Comparison of ENCODE assay signal across 7 mouse cellular contexts in the genomic region with DNA sequence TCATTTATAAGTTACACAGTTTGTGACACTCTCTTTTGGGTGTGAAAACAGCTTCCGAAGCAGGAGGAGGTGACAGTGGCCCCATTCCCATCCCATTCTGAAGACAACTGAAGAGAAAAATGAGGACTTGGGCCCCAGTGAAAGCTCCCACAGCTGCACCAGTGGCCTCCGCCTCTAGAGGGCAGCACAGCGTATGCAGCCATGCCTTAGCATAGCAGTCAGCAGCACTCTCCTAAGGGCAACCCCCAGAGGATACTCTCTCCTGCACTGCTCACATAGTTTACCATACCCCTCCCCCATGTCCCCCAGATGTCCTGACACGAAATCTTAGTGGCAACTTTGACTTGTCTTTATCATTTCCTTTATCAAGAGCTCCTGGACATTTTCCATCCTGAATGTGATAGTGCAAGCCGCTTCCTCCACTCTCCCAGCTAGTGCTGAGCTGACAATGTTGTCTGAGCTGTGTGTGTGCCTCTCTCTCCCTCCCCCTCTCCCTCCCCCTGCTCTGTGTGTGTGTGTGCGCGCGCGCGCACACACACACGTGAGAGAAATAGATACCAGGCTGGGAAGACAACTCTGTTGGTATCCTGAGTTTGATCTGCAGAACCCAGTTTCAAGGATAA. TPM values are rescaled to one million over a fixed set of nuclear protein-coding genes. Genes with fewer than 3 reads are reported as not detected.
DNase-seq lines count a peak whose midpoint lies in the region; ATAC-seq lines count a peak whose summit lies in the region.

No protein-coding gene starts in this region.

- DNase-seq in adrenal gland, postnatal 10 days, result peak; percentile 93
- peak; percentile 87 for DNase-seq in embryonic facial prominence, embryonic 11.5 days (ENCODE audit: low spot score)
- DNase-seq in heart, adult 18-20 months, result peak; percentile 79 to 93
- peak; percentile 91 for DNase-seq in kidney, adult 18-20 months
- DNase-seq in limb, embryonic 11.5 days (ENCODE audit: low spot score), result peak; percentile 85
- DNase-seq in midbrain, embryonic 14.5 days, result peak; percentile 88
- DNase-seq in spleen, adult 18-20 months, result peak; percentile 64 to 89

- H3K4me3 ChIP-seq in embryonic facial prominence, embryonic 11.5 days (ENCODE audit: low read depth, low read length), result no peak overlapping the region
- no peak overlapping the region for H3K4me3 ChIP-seq in limb, embryonic 11.5 days (ENCODE audit: low read depth, low read length)
- H3K4me3 ChIP-seq in midbrain, embryonic 14.5 days (replicated peaks; ENCODE audit: low read depth, low read length), result no peak overlapping the region

- H3K4me1 ChIP-seq in embryonic facial prominence, embryonic 11.5 days (ENCODE audit: control insufficient read depth, insufficient read depth, low read length), result no peaks in the 10 kb centered on the region
- no peaks in the 10 kb centered on the region for H3K4me1 ChIP-seq in limb, embryonic 11.5 days (ENCODE audit: control insufficient read depth, insufficient read depth, low read length)
- H3K4me1 ChIP-seq in midbrain, embryonic 14.5 days (ENCODE audit: control insufficient read depth, insufficient read depth, low read length), result 0 out of 2 replicates have a peak, but pooled peaks cover 4% of the 10 kb centered on the region

- no peaks in the 10 kb centered on the region for H3K9me3 ChIP-seq in embryonic facial prominence, embryonic 11.5 days (replicated peaks; ENCODE audit: control insufficient read depth, low read length)
- no peaks in the 10 kb centered on the region for H3K9me3 ChIP-seq in limb, embryonic 11.5 days (ENCODE audit: control insufficient read depth, low read length)
- no peaks in the 10 kb centered on the region for H3K9me3 ChIP-seq in midbrain, embryonic 14.5 days (ENCODE audit: control insufficient read depth, low read length)

- ATAC-seq in embryonic facial prominence, embryonic 11.5 days (replicated peaks; ENCODE audit: insufficient number of reproducible peaks, low FRiP score, low TSS enrichment, low read depth), result peak; percentile 95
- peak; percentile 81; the same call in 1 of the 2 replicates for ATAC-seq in limb, embryonic 11.5 days (ENCODE audit: insufficient number of reproducible peaks, low FRiP score, low TSS enrichment, low read depth)
- peak; percentile 73 for ATAC-seq in midbrain, embryonic 14.5 days (ENCODE audit: low FRiP score, low TSS enrichment)

- H3K4me2 ChIP-seq in embryonic facial prominence, embryonic 11.5 days (ENCODE audit: low read depth, low read length), result no peak overlapping the region
- no peak overlapping the region for H3K4me2 ChIP-seq in limb, embryonic 11.5 days (ENCODE audit: low read depth, severe bottlenecking)
- peak overlapping the region; percentile 33 for H3K4me2 ChIP-seq in midbrain, embryonic 14.5 days (ENCODE audit: low read length)

- H3K27me3 ChIP-seq in embryonic facial prominence, embryonic 11.5 days (ENCODE audit: control insufficient read depth, insufficient read depth, low read length), result no peaks in the 10 kb centered on the region
- H3K27me3 ChIP-seq in limb, embryonic 11.5 days (ENCODE audit: control insufficient read depth, insufficient read depth, low read length), result no peaks in the 10 kb centered on the region
- H3K27me3 ChIP-seq in midbrain, embryonic 14.5 days (ENCODE audit: control insufficient read depth, insufficient read depth, low read length), result no peaks in the 10 kb centered on the region

- WGBS in embryonic facial prominence, embryonic 11.5 days, result 8% methylated on average over 11 of the region's 11 CpGs
- 18% methylated on average over 11 of the region's 11 CpGs for WGBS in limb, embryonic 11.5 days
- WGBS in midbrain, embryonic 14.5 days, result 9% methylated on average over 11 of the region's 11 CpGs

- H3K27ac ChIP-seq in embryonic facial prominence, embryonic 11.5 days (replicated peaks; ENCODE audit: low read depth, low read length), result no peak overlapping the region
- H3K27ac ChIP-seq in limb, embryonic 11.5 days (replicated peaks; ENCODE audit: low read depth, low read length), result no peak overlapping the region
- H3K27ac ChIP-seq in midbrain, embryonic 14.5 days (replicated peaks; ENCODE audit: low read depth, low read length), result no peak overlapping the region

- H3K9ac ChIP-seq in embryonic facial prominence, embryonic 11.5 days (replicated peaks; ENCODE audit: low read length), result no peak overlapping the region
- no peak overlapping the region for H3K9ac ChIP-seq in limb, embryonic 11.5 days (ENCODE audit: low read length)
- H3K9ac ChIP-seq in midbrain, embryonic 14.5 days (replicated peaks; ENCODE audit: low read length), result no peak overlapping the region

- H3K36me3 ChIP-seq in embryonic facial prominence, embryonic 11.5 days (replicated peaks; ENCODE audit: control insufficient read depth, insufficient read depth, low read depth, low read length), result no peaks in the 10 kb centered on the region
- H3K36me3 ChIP-seq in limb, embryonic 11.5 days (ENCODE audit: control insufficient read depth, insufficient read depth, low read length), result no peaks in the 10 kb centered on the region
- H3K36me3 ChIP-seq in midbrain, embryonic 14.5 days (ENCODE audit: control insufficient read depth, insufficient read depth, low read length), result no peaks in the 10 kb centered on the region

RNA-seq across cellular contexts. Expression of a gene that starts 4.4 kb away (rescaled TPM):
- total RNA-seq in adrenal gland, postnatal 10 days (2021), result not detected
- polyA plus RNA-seq in embryonic facial prominence, embryonic 11.5 days (2014; fragmentation: Nextera tagmentation; extraction: Ambion mirVana), result 0.24 and 2.4 TPM in 2 replicates
- not detected for total RNA-seq in heart, adult 18-20 months (2021)
- not detected in 2 replicates for polyA plus RNA-seq in limb, embryonic 11.5 days (2014; fragmentation: Nextera tagmentation; extraction: Ambion mirVana)
- not detected in 2 replicates for polyA plus RNA-seq in midbrain, embryonic 14.5 days (2014; fragmentation: Nextera tagmentation; extraction: Ambion mirVana)

RNA-seq across cellular contexts. Expression of a gene that starts 13.8 kb away (rescaled TPM):
- total RNA-seq in adrenal gland, postnatal 10 days (2021), result 1 to 10 TPM; 1.3 to 2.1 TPM
- 0.43 and 0.45 TPM in 2 replicates for polyA plus RNA-seq in embryonic facial prominence, embryonic 11.5 days (2014; fragmentation: Nextera tagmentation; extraction: Ambion mirVana)
- 1 to 10 TPM; 1.1 to 2.2 TPM for total RNA-seq in heart, adult 18-20 months (2021)
- 0.67 TPM in 1 of 2 replicates, not detected in the other for polyA plus RNA-seq in limb, embryonic 11.5 days (2014; fragmentation: Nextera tagmentation; extraction: Ambion mirVana)
- not detected in 2 replicates for polyA plus RNA-seq in midbrain, embryonic 14.5 days (2014; fragmentation: Nextera tagmentation; extraction: Ambion mirVana)

RNA-seq across cellular contexts. Expression of a gene that starts 15.1 kb away (rescaled TPM):
- 1 to 10 TPM; 1.4 to 1.9 TPM for total RNA-seq in adrenal gland, postnatal 10 days (2021)
- polyA plus RNA-seq in embryonic facial prominence, embryonic 11.5 days (2014; fragmentation: Nextera tagmentation; extraction: Ambion mirVana), result 0.07 and 0.08 TPM in 2 replicates
- total RNA-seq in heart, adult 18-20 months (2021), result 1 to 10 TPM in 1 of 2 experiments, under 1 TPM in 1; 0.15 to 1.2 TPM
- polyA plus RNA-seq in limb, embryonic 11.5 days (2014; fragmentation: Nextera tagmentation; extraction: Ambion mirVana), result 0.09 TPM in 1 of 2 replicates, not detected in the other
- polyA plus RNA-seq in midbrain, embryonic 14.5 days (2014; fragmentation: Nextera tagmentation; extraction: Ambion mirVana), result not detected in 2 replicates

RNA-seq across cellular contexts. Expression of a gene that starts 17.5 kb away (rescaled TPM):
- not detected for total RNA-seq in adrenal gland, postnatal 10 days (2021)
- not detected in 2 replicates for polyA plus RNA-seq in embryonic facial prominence, embryonic 11.5 days (2014; fragmentation: Nextera tagmentation; extraction: Ambion mirVana)
- not detected for total RNA-seq in heart, adult 18-20 months (2021)
- polyA plus RNA-seq in limb, embryonic 11.5 days (2014; fragmentation: Nextera tagmentation; extraction: Ambion mirVana), result not detected in 2 replicates
- not detected in 2 replicates for polyA plus RNA-seq in midbrain, embryonic 14.5 days (2014; fragmentation: Nextera tagmentation; extraction: Ambion mirVana)

RNA-seq across cellular contexts. Expression of a gene that starts 20.8 kb away (rescaled TPM):
- 1,000 to 10,000 TPM; 1,536 to 1,703 TPM for total RNA-seq in adrenal gland, postnatal 10 days (2021)
- 240 and 251 TPM in 2 replicates for polyA plus RNA-seq in embryonic facial prominence, embryonic 11.5 days (2014; fragmentation: Nextera tagmentation; extraction: Ambion mirVana)
- total RNA-seq in heart, adult 18-20 months (2021), result 1,000 to 10,000 TPM; 1,290 to 1,427 TPM
- polyA plus RNA-seq in limb, embryonic 11.5 days (2014; fragmentation: Nextera tagmentation; extraction: Ambion mirVana), result 243 and 251 TPM in 2 replicates
- polyA plus RNA-seq in midbrain, embryonic 14.5 days (2014; fragmentation: Nextera tagmentation; extraction: Ambion mirVana), result 101 and 120 TPM in 2 replicates
